ENCODE assay signal across 19 mouse cellular contexts in genomic region chr6:134058886-134059551, GRCm38 (mm10). TPM values are rescaled to one million over a fixed set of nuclear protein-coding genes. Genes with fewer than 3 reads are reported as not detected.
A peak's percentile ranks its signal among the peaks of the same experiment; 100 is the strongest.
DNase-seq lines count a peak whose midpoint lies in the region; ATAC-seq and TF ChIP-seq lines count a peak whose summit lies in the region.
"Had no signal": no experiment of that assay in that cellular context is flagged by ENCODE, and none has a peak within 500 bp of the region (broad histone marks: within the 10 kb centered on the region; RNA-seq: fewer than 3 reads in every experiment).

No protein-coding gene starts in this region.

- no peaks in the 10 kb centered on the region for H3K9me3 ChIP-seq in forebrain, embryonic 14.5 days (replicated peaks; ENCODE audit: control insufficient read depth, low read length)
- H3K9me3 ChIP-seq in neural tube, embryonic 13.5 days, result no peaks in the 10 kb centered on the region

- H3K4me1 ChIP-seq in forebrain, embryonic 14.5 days (ENCODE audit: control insufficient read depth, insufficient read depth, low read length), result peaks cover 23% of the 10 kb centered on the region
- peaks cover 45% of the 10 kb centered on the region for H3K4me1 ChIP-seq in neural tube, embryonic 13.5 days (replicated peaks)
- no peaks in the 10 kb centered on the region for H3K4me1 ChIP-seq in kidney, adult 2 months (ENCODE audit: control insufficient read depth, insufficient read depth, low read length)

- H3K9ac ChIP-seq in forebrain, embryonic 14.5 days (ENCODE audit: low read length), result peak overlapping the region; percentile 13; the same call in 1 of the 2 replicates
- peak overlapping the region; percentile 41 for H3K9ac ChIP-seq in neural tube, embryonic 13.5 days

- no peak overlapping the region for H3K4me3 ChIP-seq in layer of hippocampus, adult 2 months
- H3K4me3 ChIP-seq in forebrain, embryonic 14.5 days (ENCODE audit: low read depth, low read length), result no peak overlapping the region
- H3K4me3 ChIP-seq in neural tube, embryonic 13.5 days, result no peak overlapping the region
- H3K4me3 ChIP-seq in kidney, adult 2 months (ENCODE audit: insufficient read depth, low read depth, low read length), result no peak overlapping the region
- H3K4me3 ChIP-seq: myocyte had no signal

- TF ChIP-seq CTCF in layer of hippocampus, adult 2 months (conservative IDR thresholded peaks at IDR 0.05), result no peak
- no peak for TF ChIP-seq CTCF in kidney, adult 2 months (conservative IDR thresholded peaks at IDR 0.05; ENCODE audit: insufficient read depth, insufficient read length, low read depth, low read length)

- no peaks in the 10 kb centered on the region for H3K27me3 ChIP-seq in forebrain, embryonic 14.5 days (replicated peaks; ENCODE audit: control insufficient read depth, insufficient read depth, low read length)
- no peaks in the 10 kb centered on the region for H3K27me3 ChIP-seq in neural tube, embryonic 13.5 days
- H3K27me3 ChIP-seq in kidney, adult 2 months (replicated peaks; ENCODE audit: control insufficient read depth, insufficient read depth, low read length), result no peaks in the 10 kb centered on the region

- ATAC-seq in frontal cortex, adult (ENCODE audit: low TSS enrichment), result peak; percentile 24; the same call in 1 of the 2 replicates
- ATAC-seq in forebrain, embryonic 14.5 days, result peak; percentile 46; the same call in 1 of the 2 replicates
- peak; percentile 69 for ATAC-seq in neural tube, embryonic 13.5 days (ENCODE audit: low read depth)
- ATAC-seq: intestine, postnatal 0 days had no signal

- H3K4me2 ChIP-seq in forebrain, embryonic 14.5 days (ENCODE audit: low read length), result no peak overlapping the region
- peak overlapping the region; percentile 16; the same call in 1 of the 2 replicates for H3K4me2 ChIP-seq in neural tube, embryonic 13.5 days

- peak overlapping the region; percentile 73 for H3K27ac ChIP-seq in layer of hippocampus, adult 2 months
- no peak overlapping the region; the same call in 1 of the 2 replicates for H3K27ac ChIP-seq in forebrain, embryonic 14.5 days (ENCODE audit: low read depth, low read length)
- peak overlapping the region; percentile 62 for H3K27ac ChIP-seq in neural tube, embryonic 13.5 days (replicated peaks)
- no peak overlapping the region for H3K27ac ChIP-seq in kidney, adult 2 months (ENCODE audit: insufficient read depth, low read depth, low read length)
- H3K27ac ChIP-seq: stomach, postnatal 0 days had no signal

- WGBS in forebrain, embryonic 14.5 days, result 17% methylated on average over 10 of the region's 10 CpGs
- 39% methylated on average over 10 of the region's 10 CpGs for WGBS in neural tube, embryonic 13.5 days
- WGBS in kidney, adult 2 months, result 78% methylated on average over 10 of the region's 10 CpGs

- no peaks in the 10 kb centered on the region for H3K36me3 ChIP-seq in forebrain, embryonic 14.5 days (ENCODE audit: control insufficient read depth, insufficient read depth, low read length)
- H3K36me3 ChIP-seq in neural tube, embryonic 13.5 days, result no peaks in the 10 kb centered on the region
- no peaks in the 10 kb centered on the region for H3K36me3 ChIP-seq in kidney, adult 2 months (ENCODE audit: control insufficient read depth, insufficient read depth, low read length)

- no peak for TF ChIP-seq POLR2A in kidney, adult 2 months (IDR thresholded peaks at IDR 0.05; ENCODE audit: low read depth, low read length)

- no peak for DNase-seq in frontal cortex, postnatal 36 days (ENCODE audit: low spot score in 2 of 2)
- no peak for DNase-seq in layer of hippocampus, adult 2 months (ENCODE audit: low spot score in 2 of 2)
- no peak for DNase-seq in layer of hippocampus, postnatal 25 days (ENCODE audit: extremely low spot score in 1 of 2, low spot score in 1 of 2)
- DNase-seq in forebrain, embryonic 14.5 days (ENCODE audit: low spot score), result peak; percentile 53
- no peak for DNase-seq in urinary bladder, adult 2 months (ENCODE audit: low spot score)
- DNase-seq in kidney, adult 2 months, result no peak
- DNase-seq: adrenal gland, adult 8-10 months; cerebellum, adult 9-10 months; gastrocnemius, postnatal 10 days; heart, postnatal 10 days; kidney, postnatal 4 days; liver; lung, adult 2 months; spleen, adult 18-20 months had no signal

RNA-seq across cellular contexts. Expression of gene Etv6, which starts 23.5 kb away (rescaled TPM):
- total RNA-seq in layer of hippocampus, adult 2 months (2021), result 1 to 10 TPM; 9.2 to 9.8 TPM
- 10 to 100 TPM in 1 of 2 experiments, 1 to 10 TPM in 1; 9.2 to 10.3 TPM for total RNA-seq in layer of hippocampus, postnatal 25 days (2021)
- polyA plus RNA-seq in forebrain, embryonic 14.5 days (2014; fragmentation: Nextera tagmentation; extraction: Ambion mirVana), result 5.9 and 6.1 TPM in 2 replicates
- 6.9 and 8.8 TPM in 2 replicates for polyA plus RNA-seq in neural tube, embryonic 13.5 days (2015; fragmentation: Nextera tagmentation; extraction: Ambion mirVana)
- 29.9 and 31.5 TPM in 2 replicates for polyA plus RNA-seq in urinary bladder, adult 2 months (2012; rRNA removed)
- 16.3 and 22.6 TPM in 2 replicates for polyA plus RNA-seq in kidney, adult 2 months (2012; rRNA removed)

Comparison
In these comparisons a context has a peak if more than half of its experiments do, and no peak if none do; other contexts are left out.
1. H3K27ac ChIP-seq: peak in layer of hippocampus, adult 2 months (single experiment) and neural tube, embryonic 13.5 days (single experiment); none in forebrain, embryonic 14.5 days (single experiment) and kidney, adult 2 months (single experiment).
2. Peak in every context shown above with its lines, with median percentiles within 50 percentile points of each other: ATAC-seq.